Mouse (Mus musculus) limb, embryonic 10.5 days (tissue): ENCODE measurements around the gene Aqp11. TPM values are rescaled to one million over a fixed set of nuclear protein-coding genes. Genes with fewer than 3 reads are reported as not detected.

Experiments
- DNase-seq: peaks from one replicate; pipeline ENCODE4 v3.0.0-alpha.2; 2017; ENCODE audit warnings: low spot score
- H3K27ac ChIP-seq: fragments of 300-500 bp; sonication (generic); 2 replicates; pipeline ENCODE4 v1.5.1; 2016; ENCODE audit warnings: mild to moderate bottlenecking
- H3K27me3 ChIP-seq: fragments of 300-500 bp; sonication (generic); 2 replicates; pipeline ENCODE4 v1.6.1; 2016; ENCODE audit warnings: low read depth, mild to moderate bottlenecking; ENCODE audit not compliant: poor library complexity, severe bottlenecking
- H3K36me3 ChIP-seq: fragments of 300-500 bp; sonication (generic); 2 replicates; pipeline ENCODE4 v1.6.1; 2016; ENCODE audit warnings: mild to moderate bottlenecking, moderate library complexity
- H3K4me1 ChIP-seq: fragments of 300-500 bp; sonication (generic); 2 replicates; pipeline ENCODE4 v1.6.1; 2016
- H3K4me3 ChIP-seq: fragments of 300-500 bp; sonication (generic); 2 replicates; pipeline ENCODE4 v1.5.1; 2016; ENCODE audit warnings: mild to moderate bottlenecking, moderate library complexity
- H3K9me3 ChIP-seq: fragments of 300-500 bp; sonication (generic); replicated peaks from 2 replicates; pipeline ENCODE4 v1.6.1; 2016; ENCODE audit warnings: mild to moderate bottlenecking
- WGBS: fragments of 180-500 bp; shearing (Covaris S2); methylation state at CpG from one replicate; pipeline ENCODE4 v1.1.7; 2016; 5-methylcytosine and 5-hydroxymethylcytosine counted together
- polyA plus RNA-seq: library from polyadenylated mRNA; unstranded; fragments of >200 nt; fragmentation: Nextera tagmentation; extraction: Ambion mirVana; gene quantifications from 2 replicates; pipeline ENCODE4 v1.2.1, GENCODE M21; 2016

Aqp11 gene
- polyA plus RNA-seq, 1 experiment from 2014 or later, result 2.9 TPM

DNA sequence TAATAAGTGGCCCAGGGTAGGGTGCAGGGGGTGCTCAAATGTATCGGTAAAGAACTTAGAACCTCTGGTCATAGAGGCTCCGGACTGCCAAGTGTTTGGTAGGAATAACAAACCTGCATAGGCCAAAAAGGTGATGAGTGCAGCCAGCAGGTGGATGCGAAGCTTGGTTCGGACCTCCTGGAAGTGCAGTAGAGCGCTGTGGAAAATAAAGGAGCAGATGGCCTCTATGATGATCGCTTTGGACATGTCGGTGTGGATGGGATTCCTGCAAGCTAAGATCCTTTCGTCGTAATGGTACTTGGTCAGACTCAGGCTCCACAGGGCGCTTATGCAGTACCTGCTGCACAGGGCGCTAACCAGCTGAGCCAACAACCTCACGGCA, 842 bp downstream of the Aqp11 start:
- peaks cover 19% of the 10 kb centered on the region for H3K4me1 ChIP-seq
- H3K27me3 ChIP-seq, result peaks cover 14% of the 10 kb centered on the region; the same call in 1 of the 2 replicates
- DNase-seq, result no peak
- no peaks in the 10 kb centered on the region for H3K9me3 ChIP-seq
- WGBS, result 9% methylated on average over 12 of the region's 12 CpGs
- H3K27ac ChIP-seq, result peak overlapping the region; percentile 82; the same call in 1 of the 2 replicates
- peak overlapping the region; percentile 57 for H3K4me3 ChIP-seq
- H3K36me3 ChIP-seq, result no peaks in the 10 kb centered on the region

- no peak for DNase-seq
- H3K27me3 ChIP-seq, result peaks cover 14% of the 10 kb centered on the region; the same call in 1 of the 2 replicates
- H3K36me3 ChIP-seq, result no peaks in the 10 kb centered on the region
- 60% methylated on average over 4 of the region's 4 CpGs for WGBS
- no peaks in the 10 kb centered on the region for H3K9me3 ChIP-seq
- peaks cover 16% of the 10 kb centered on the region for H3K4me1 ChIP-seq
- no peak overlapping the region for H3K27ac ChIP-seq
- H3K4me3 ChIP-seq, result no peak overlapping the region
Measured at GRCm38 (mm10) chr7:97735886-97736420, 2.1 kb downstream of the Aqp11 start.

- H3K27me3 ChIP-seq, result peaks cover 14% of the 10 kb centered on the region; the same call in 1 of the 2 replicates
- no peaks in the 10 kb centered on the region for H3K9me3 ChIP-seq
- peaks cover 16% of the 10 kb centered on the region for H3K4me1 ChIP-seq
- H3K4me3 ChIP-seq, result no peak overlapping the region
- no peak for DNase-seq
- H3K36me3 ChIP-seq, result peaks cover 4% of the 10 kb centered on the region; the same call in 1 of the 2 replicates
- WGBS, result 89% methylated on average over 8 of the region's 8 CpGs
- no peak overlapping the region for H3K27ac ChIP-seq
Measured at GRCm38 (mm10) chr7:97735021-97735420, 3.1 kb downstream of the Aqp11 start.

DNA sequence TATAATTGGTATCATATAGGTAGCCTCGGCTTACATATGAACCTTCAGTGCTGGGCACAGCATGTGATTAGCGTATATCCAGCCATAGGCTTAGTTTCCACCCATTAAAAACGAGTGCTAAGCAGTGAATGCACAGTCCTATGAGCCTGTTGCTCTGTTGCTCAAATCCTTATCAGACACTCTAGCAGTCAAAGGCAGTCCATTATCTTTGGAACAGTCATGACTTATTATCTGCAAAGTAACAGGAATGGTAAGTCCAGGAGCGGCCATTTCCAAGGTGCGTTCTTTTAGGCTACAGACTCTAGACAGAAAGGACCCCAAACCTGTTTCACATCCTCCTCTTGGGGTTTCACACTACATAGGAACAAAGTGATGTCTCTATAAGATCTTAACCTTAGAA, 4.5 kb downstream of the Aqp11 start:
- WGBS, result 87% methylated on average over 5 of the region's 5 CpGs
- peaks cover 7% of the 10 kb centered on the region; the same call in 1 of the 2 replicates for H3K36me3 ChIP-seq
- H3K9me3 ChIP-seq, result no peaks in the 10 kb centered on the region
- peaks cover 16% of the 10 kb centered on the region for H3K4me1 ChIP-seq
- peaks cover 14% of the 10 kb centered on the region; the same call in 1 of the 2 replicates for H3K27me3 ChIP-seq
- no peak overlapping the region for H3K27ac ChIP-seq
- DNase-seq, result no peak
- H3K4me3 ChIP-seq, result no peak overlapping the region

GRCm38 (mm10) chr7:97730427-97730826, 7.7 kb downstream of the Aqp11 start:
- DNase-seq, result no peak
- WGBS, result 80% methylated on average over 3 of the region's 3 CpGs
- Histone ChIP-seq H3K4me1 (0 out of 2 replicates have a peak, but pooled peaks cover 3% of the 10 kb centered on the region), H3K4me3 (no peak overlapping the region), H3K27ac (no peak overlapping the region), H3K36me3 (peaks cover 25% of the 10 kb centered on the region), H3K27me3 (no peaks in the 10 kb centered on the region), H3K9me3 (no peaks in the 10 kb centered on the region)

DNA sequence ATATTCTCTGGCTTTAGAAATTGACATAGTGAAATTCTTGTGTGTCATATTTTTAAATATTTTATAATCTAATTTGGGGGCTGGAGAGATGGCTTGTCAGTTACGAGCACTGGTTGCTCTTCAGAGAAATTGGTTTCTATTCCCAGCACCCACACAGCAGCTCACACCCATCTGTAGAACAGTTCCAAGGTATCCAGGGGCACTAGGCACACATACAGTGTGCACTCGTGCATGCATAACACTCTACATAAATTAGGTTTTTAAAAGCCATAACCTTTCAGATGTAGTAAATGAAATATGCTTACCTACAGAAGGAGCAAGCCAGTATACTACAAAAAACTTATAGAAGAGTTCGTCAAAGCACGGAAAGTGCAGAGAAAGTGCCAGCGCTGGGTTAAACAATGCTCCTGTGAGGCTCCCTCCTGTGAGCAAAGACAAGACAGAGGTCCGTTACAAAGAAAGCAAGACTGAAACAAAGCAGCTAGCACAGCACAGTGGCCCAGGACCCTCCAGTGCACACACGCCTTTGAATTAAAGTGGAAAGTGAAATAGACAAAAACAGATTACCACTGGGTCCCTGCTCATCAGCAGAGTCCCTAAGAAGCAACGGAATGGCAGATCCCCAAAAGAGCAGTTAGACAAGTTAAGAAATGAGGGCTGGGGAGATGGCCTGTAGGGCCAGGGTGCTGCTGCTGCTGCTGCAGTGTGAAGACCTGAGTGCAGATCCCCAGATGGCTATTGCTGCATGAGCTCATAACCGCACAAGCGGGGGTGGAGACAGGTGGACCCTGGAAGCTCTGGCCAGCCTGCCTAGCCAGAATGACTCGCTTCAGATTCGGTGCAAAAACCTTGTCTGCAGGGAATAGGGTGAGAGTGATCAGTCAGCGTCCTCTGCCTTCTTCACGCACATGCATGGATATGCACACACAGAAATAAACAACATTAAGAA, 9.1 kb downstream of the Aqp11 start:
- 76% methylated on average over 14 of the region's 14 CpGs for WGBS
- Histone ChIP-seq H3K4me3 (no peak overlapping the region), H3K27me3 (no peaks in the 10 kb centered on the region), H3K36me3 (peaks cover 37% of the 10 kb centered on the region), H3K9me3 (no peaks in the 10 kb centered on the region), H3K4me1 (0 out of 2 replicates have a peak, but pooled peaks cover 3% of the 10 kb centered on the region), H3K27ac (no peak overlapping the region)
- DNase-seq, result no peak

DNA sequence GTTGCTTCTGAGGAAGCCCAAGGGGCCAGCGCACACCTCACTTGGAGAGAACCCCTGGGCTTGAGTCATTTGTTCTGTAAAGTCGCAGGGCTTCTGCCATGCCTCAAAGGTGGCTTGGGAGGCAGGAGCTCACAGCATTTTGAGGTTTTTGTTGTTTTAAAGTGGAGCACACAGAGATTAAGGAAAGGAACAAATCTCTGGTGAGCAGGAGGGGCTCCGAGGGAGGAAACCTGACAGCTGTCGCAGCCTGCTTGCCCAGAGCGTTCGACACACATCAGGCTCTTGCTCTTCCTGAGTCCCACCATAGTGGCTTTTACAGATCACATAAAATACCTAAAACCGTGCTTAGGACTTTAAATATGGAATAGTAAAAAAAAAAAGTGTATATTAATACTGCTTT, 11.3 kb downstream of the Aqp11 start:
- 90% methylated on average over 7 of the region's 7 CpGs for WGBS
- no peak for DNase-seq
- peaks cover 53% of the 10 kb centered on the region for H3K36me3 ChIP-seq

GRCm38 (mm10) chr7:97726080-97726479, 12.0 kb downstream of the Aqp11 start:
- no peak overlapping the region for H3K27ac ChIP-seq
- DNase-seq, result no peak
- no peaks in the 10 kb centered on the region for H3K9me3 ChIP-seq
- peaks cover 55% of the 10 kb centered on the region for H3K36me3 ChIP-seq
- no peaks in the 10 kb centered on the region for H3K27me3 ChIP-seq
- 90% methylated on average over 7 of the region's 7 CpGs for WGBS
- no peak overlapping the region for H3K4me3 ChIP-seq
- H3K4me1 ChIP-seq, result 0 out of 2 replicates have a peak, but pooled peaks cover 3% of the 10 kb centered on the region

More for the DNA sequence above, 11.3 kb downstream of the Aqp11 start:
- Histone ChIP-seq H3K27me3 (no peaks in the 10 kb centered on the region), H3K4me3 (no peak overlapping the region), H3K27ac (no peak overlapping the region), H3K9me3 (no peaks in the 10 kb centered on the region), H3K4me1 (0 out of 2 replicates have a peak, but pooled peaks cover 3% of the 10 kb centered on the region)

GRCm38 (mm10) chr7:97725401-97725800, 12.7 kb downstream of the Aqp11 start:
- DNase-seq, result no peak
- WGBS, result 96% methylated on average over 6 of the region's 6 CpGs
- H3K27me3 ChIP-seq, result no peaks in the 10 kb centered on the region
- H3K27ac ChIP-seq, result no peak overlapping the region
- H3K36me3 ChIP-seq, result peaks cover 59% of the 10 kb centered on the region
- no peak overlapping the region for H3K4me3 ChIP-seq
- H3K4me1 ChIP-seq, result 0 out of 2 replicates have a peak, but pooled peaks cover under 1% of the 10 kb centered on the region
- H3K9me3 ChIP-seq, result no peaks in the 10 kb centered on the region

- no peak overlapping the region for H3K4me3 ChIP-seq
- no peak for DNase-seq
- WGBS, result 94% methylated on average over 11 of the region's 11 CpGs
- peaks cover 69% of the 10 kb centered on the region for H3K36me3 ChIP-seq
- H3K4me1 ChIP-seq, result no peaks in the 10 kb centered on the region
- no peaks in the 10 kb centered on the region for H3K27me3 ChIP-seq
- no peaks in the 10 kb centered on the region for H3K9me3 ChIP-seq
- H3K27ac ChIP-seq, result no peak overlapping the region
Measured at GRCm38 (mm10) chr7:97723646-97724538, 14.2 kb downstream of the Aqp11 start.

DNA sequence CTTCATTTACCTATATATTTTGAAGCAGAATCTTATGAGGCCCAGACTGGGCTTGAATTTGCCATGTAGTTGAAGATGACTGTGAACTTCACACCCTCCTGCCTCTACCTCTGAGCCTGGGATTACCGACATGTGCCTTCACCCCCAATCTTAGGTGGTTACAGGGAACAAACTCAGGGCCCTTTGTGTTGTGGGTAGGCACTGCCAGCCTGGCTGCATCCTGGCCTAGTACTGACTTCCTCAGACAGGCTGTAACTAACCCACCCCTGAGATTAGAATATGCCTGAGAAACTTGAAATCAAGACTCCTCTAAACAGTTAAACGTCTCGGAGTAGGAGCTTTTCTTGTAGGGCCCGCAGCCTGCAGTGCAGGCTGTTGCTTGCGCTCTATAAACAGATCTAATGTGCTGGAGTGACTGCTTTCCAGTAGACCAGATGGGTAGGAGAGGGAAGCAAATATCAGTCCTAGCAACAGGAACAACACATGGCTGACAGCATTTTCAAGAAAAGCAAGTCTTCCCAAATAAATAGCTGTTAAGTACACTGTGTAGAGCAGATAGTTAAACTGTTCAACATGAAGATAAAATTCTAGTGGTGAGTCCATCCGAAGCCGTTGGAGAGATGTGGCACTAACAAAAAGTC, 15.7 kb downstream of the Aqp11 start:
- no peak overlapping the region for H3K27ac ChIP-seq
- no peaks in the 10 kb centered on the region for H3K9me3 ChIP-seq
- H3K36me3 ChIP-seq, result peaks cover 79% of the 10 kb centered on the region
- no peaks in the 10 kb centered on the region for H3K4me1 ChIP-seq
- no peak overlapping the region for H3K4me3 ChIP-seq
- 96% methylated on average over 7 of the region's 7 CpGs for WGBS
- H3K27me3 ChIP-seq, result no peaks in the 10 kb centered on the region
- DNase-seq, result no peak

GRCm38 (mm10) chr7:97720109-97720508, 18.0 kb downstream of the Aqp11 start:
- H3K27me3 ChIP-seq, result no peaks in the 10 kb centered on the region
- H3K36me3 ChIP-seq, result peaks cover 84% of the 10 kb centered on the region
- H3K27ac ChIP-seq, result no peak overlapping the region
- H3K4me3 ChIP-seq, result no peak overlapping the region
- no peaks in the 10 kb centered on the region for H3K4me1 ChIP-seq
- no peak for DNase-seq
- no peaks in the 10 kb centered on the region for H3K9me3 ChIP-seq
- WGBS, result 92% methylated on average over 5 of the region's 5 CpGs
